Mouse (Mus musculus) cerebellum, adult 2 months (tissue): ENCODE data around the gene Alkbh4.
A peak's percentile ranks its signal among the peaks of the same experiment; 100 is the strongest.

Experiments
- CTCF ChIP-seq: fragments of 200-500 bp; IDR thresholded peaks from 2 replicates; pipeline ENCODE4 v1.5.1; 2011; ENCODE audit warnings: low read depth, mild to moderate bottlenecking, control low read depth, low read length, moderate library complexity, borderline replicate concordance; ENCODE audit not compliant: insufficient read depth
- POLR2A ChIP-seq: fragments of 200-500 bp; IDR thresholded peaks from 2 replicates; pipeline ENCODE4 v1.6.1; 2011; ENCODE audit warnings: low read length, control low read depth, borderline replicate concordance; ENCODE audit not compliant: insufficient read depth

DNA sequence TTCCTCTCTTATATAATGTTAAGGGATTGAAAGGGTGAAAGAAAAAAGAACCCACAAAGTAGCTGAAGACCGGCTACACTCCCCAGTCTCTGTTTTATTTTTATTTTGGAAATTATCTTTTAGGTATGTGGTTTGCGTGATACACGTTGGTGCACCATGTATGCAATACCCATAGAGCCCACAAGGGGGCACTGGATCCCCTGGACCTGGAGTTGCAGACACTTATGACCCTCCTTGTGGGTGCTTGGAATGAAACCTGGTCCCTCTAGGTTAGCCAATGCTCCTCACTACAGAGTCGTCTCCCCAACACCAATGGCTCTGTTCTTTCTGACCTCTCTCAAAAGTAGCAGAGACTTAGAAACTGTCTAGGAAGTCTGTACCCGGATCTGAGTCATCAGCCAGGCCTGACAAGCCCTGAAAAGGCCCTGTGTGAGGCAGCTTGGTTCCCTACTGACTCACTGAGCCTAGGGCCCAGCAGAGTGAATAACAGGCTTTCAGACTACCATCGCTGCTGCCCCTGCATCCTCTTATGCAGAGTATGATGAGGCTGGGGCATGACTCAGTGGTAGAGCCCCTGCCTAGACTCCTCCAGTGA, 7.3 kb downstream of the Alkbh4 start:
- TF ChIP-seq CTCF (peak; percentile 34), POLR2A (no peak)
